In genomic region chr11:103990049-103990557, GRCm38 (mm10) we compare ENCODE assay signal across 7 mouse cellular contexts. TPM values are rescaled to one million over a fixed set of nuclear protein-coding genes. Genes with fewer than 3 reads are reported as not detected.
A peak's percentile ranks its signal among the peaks of the same experiment; 100 is the strongest.
DNase-seq lines count a peak whose midpoint lies in the region; ATAC-seq lines count a peak whose summit lies in the region.
"Not testable (repeated sequence)": the region's sequence is repeated elsewhere in the genome, so short reads cannot be mapped to it uniquely, and the experiment has no call there.

No protein-coding gene starts in this region.

- peak; percentile 58 for ATAC-seq in megakaryocyte, adult 5-6 weeks (ENCODE audit: poor library complexity, severe bottlenecking)

- intact Hi-C loops in heart, postnatal 10 days (cut with DNase I) = not testable (repeated sequence)

- peak; percentile 67 for DNase-seq in embryo, embryonic 11 days
- DNase-seq in gastrocnemius, adult 18-20 months (ENCODE audit: low spot score) = peak; percentile 23
- peak; percentile 30 to 41 for DNase-seq in heart, postnatal 10 days
- peak; percentile 15 for DNase-seq in kidney, adult 18-20 months
- DNase-seq in liver = peak; percentile 20
- DNase-seq in retina, embryonic 14.5 days (ENCODE audit: low spot score) = peak; percentile 66

RNA-seq across cellular contexts. Expression of gene Arf2, which starts 23.6 kb away (rescaled TPM):
- 10 to 100 TPM; 14.7 to 22.9 TPM for total RNA-seq in gastrocnemius, adult 18-20 months (2021)
- 10 to 100 TPM; 60.3 to 62.3 TPM for total RNA-seq in heart, postnatal 10 days (2021)
- total RNA-seq in megakaryocyte, adult 5-6 weeks (2015) = 37.6 and 41.1 TPM in 2 replicates
- 52.2 and 55.1 TPM in 2 replicates for total RNA-seq in megakaryocyte, adult 5-6 weeks (2017)

RNA-seq across cellular contexts. Expression of gene Nsf, which starts 36.2 kb away (rescaled TPM):
- 10 to 100 TPM; 17.0 TPM for total RNA-seq in gastrocnemius, adult 18-20 months (2021)
- 10 to 100 TPM; 36.8 to 39.9 TPM for total RNA-seq in heart, postnatal 10 days (2021)
- total RNA-seq in megakaryocyte, adult 5-6 weeks (2015) = 44.8 and 50.0 TPM in 2 replicates
- total RNA-seq in megakaryocyte, adult 5-6 weeks (2017) = 49.3 and 51.1 TPM in 2 replicates

Comparison
In these comparisons a context has a peak if more than half of its experiments do, and no peak if none do; other contexts are left out.
1. Peak in every context shown above with its lines: DNase-seq and ATAC-seq.
2. DNase-seq: peak in every context shown above with its lines; median percentile 67 in embryo, embryonic 11 days; 66 in retina, embryonic 14.5 days; 36 in heart, postnatal 10 days; 23 in gastrocnemius, adult 18-20 months; 20 in liver; 15 in kidney, adult 18-20 months.